Mouse (Mus musculus): Measurements from ENCODE around the gene Il31ra. TPM values are rescaled to one million over a fixed set of nuclear protein-coding genes. Genes with fewer than 3 reads are reported as not detected.
A peak's percentile ranks its signal among the peaks of the same experiment; 100 is the strongest.

Il31ra gene
- polyA plus RNA-seq, 1 experiment from 2014 or later: 0.13 TPM

- WGBS: 59% methylated on average over 10 of the region's 10 CpGs
- Histone ChIP-seq H3K9me3 (no peaks in the 10 kb centered on the region), H3K36me3 (no peaks in the 10 kb centered on the region), H3K4me1 (0 out of 2 replicates have a peak, but pooled peaks cover 12% of the 10 kb centered on the region), H3K27me3 (ENCODE audit: insufficient read depth, poor library complexity, severe bottlenecking) (no peaks in the 10 kb centered on the region), H3K27ac (no peak overlapping the region), H3K4me3 (no peak overlapping the region)
- DNase-seq (ENCODE audit: low spot score): no peak
Measured at GRCm38 (mm10) chr13:112541223-112541975, 52.8 kb downstream of the Il31ra start.

GRCm38 (mm10) chr13:112540616-112541015, 53.5 kb downstream of the Il31ra start:
- Histone ChIP-seq H3K4me3 (no peak overlapping the region), H3K27me3 (ENCODE audit: insufficient read depth, poor library complexity, severe bottlenecking) (no peaks in the 10 kb centered on the region), H3K9me3 (no peaks in the 10 kb centered on the region), H3K4me1 (0 out of 2 replicates have a peak, but pooled peaks cover 12% of the 10 kb centered on the region), H3K27ac (no peak overlapping the region), H3K36me3 (no peaks in the 10 kb centered on the region)
- no peak for DNase-seq (ENCODE audit: low spot score)
- 70% methylated on average over 3 of the region's 3 CpGs for WGBS

- Histone ChIP-seq H3K27me3 (ENCODE audit: insufficient read depth, poor library complexity, severe bottlenecking) (no peaks in the 10 kb centered on the region), H3K27ac (no peak overlapping the region), H3K9me3 (no peaks in the 10 kb centered on the region), H3K4me1 (0 out of 2 replicates have a peak, but pooled peaks cover 16% of the 10 kb centered on the region), H3K36me3 (no peaks in the 10 kb centered on the region), H3K4me3 (no peak overlapping the region)
- WGBS: 86% methylated on average over 7 of the region's 7 CpGs
- no peak for DNase-seq (ENCODE audit: low spot score)
Measured at GRCm38 (mm10) chr13:112537065-112537464, 57.1 kb downstream of the Il31ra start.

GRCm38 (mm10) chr13:112536611-112537010, 57.5 kb downstream of the Il31ra start:
- 0 out of 2 replicates have a peak, but pooled peaks cover 16% of the 10 kb centered on the region for H3K4me1 ChIP-seq
- H3K9me3 ChIP-seq: no peaks in the 10 kb centered on the region
- DNase-seq (ENCODE audit: low spot score): peak; percentile 62
- no peaks in the 10 kb centered on the region for H3K36me3 ChIP-seq
- no peak overlapping the region for H3K4me3 ChIP-seq
- WGBS: 66% methylated on average over 4 of the region's 4 CpGs
- no peaks in the 10 kb centered on the region for H3K27me3 ChIP-seq (ENCODE audit: insufficient read depth, poor library complexity, severe bottlenecking)
- H3K27ac ChIP-seq: no peak overlapping the region

GRCm38 (mm10) chr13:112533556-112533955, 60.6 kb downstream of the Il31ra start:
- WGBS: 60% methylated on average over 9 of the region's 9 CpGs
- Histone ChIP-seq H3K9me3 (no peaks in the 10 kb centered on the region), H3K27ac (no peak overlapping the region), H3K27me3 (ENCODE audit: insufficient read depth, poor library complexity, severe bottlenecking) (no peaks in the 10 kb centered on the region), H3K4me1 (0 out of 2 replicates have a peak, but pooled peaks cover 6% of the 10 kb centered on the region), H3K36me3 (no peaks in the 10 kb centered on the region), H3K4me3 (no peak overlapping the region)
- peak; percentile 56 for DNase-seq (ENCODE audit: low spot score)

GRCm38 (mm10) chr13:112532235-112532634, 61.9 kb downstream of the Il31ra start:
- 83% methylated on average over 6 of the region's 6 CpGs for WGBS
- H3K4me1 ChIP-seq: 0 out of 2 replicates have a peak, but pooled peaks cover 6% of the 10 kb centered on the region

GRCm38 (mm10) chr13:112529893-112530292, 64.3 kb downstream of the Il31ra start:
- no peaks in the 10 kb centered on the region for H3K27me3 ChIP-seq (ENCODE audit: insufficient read depth, poor library complexity, severe bottlenecking)
- no peak overlapping the region for H3K4me3 ChIP-seq
- no peaks in the 10 kb centered on the region for H3K9me3 ChIP-seq
- 34% methylated on average over 3 of the region's 3 CpGs for WGBS
- DNase-seq (ENCODE audit: low spot score): peak; percentile 80
- no peak overlapping the region for H3K27ac ChIP-seq
- no peaks in the 10 kb centered on the region for H3K36me3 ChIP-seq
- 0 out of 2 replicates have a peak, but pooled peaks cover 4% of the 10 kb centered on the region for H3K4me1 ChIP-seq

More at GRCm38 (mm10) chr13:112532235-112532634, 61.9 kb downstream of the Il31ra start:
- Histone ChIP-seq H3K9me3 (no peaks in the 10 kb centered on the region), H3K27me3 (ENCODE audit: insufficient read depth, poor library complexity, severe bottlenecking) (no peaks in the 10 kb centered on the region), H3K27ac (no peak overlapping the region), H3K36me3 (no peaks in the 10 kb centered on the region), H3K4me3 (no peak overlapping the region)
- peak; percentile 52 for DNase-seq (ENCODE audit: low spot score)

- H3K27me3 ChIP-seq (ENCODE audit: insufficient read depth, poor library complexity, severe bottlenecking): no peaks in the 10 kb centered on the region
- no peak overlapping the region for H3K4me3 ChIP-seq
- no peak for DNase-seq (ENCODE audit: low spot score)
- WGBS: 63% methylated on average over 1 of the region's 1 CpGs
- H3K36me3 ChIP-seq: no peaks in the 10 kb centered on the region
- H3K4me1 ChIP-seq: no peaks in the 10 kb centered on the region
- no peaks in the 10 kb centered on the region for H3K9me3 ChIP-seq
- H3K27ac ChIP-seq: no peak overlapping the region
Measured at GRCm38 (mm10) chr13:112527186-112527585, 67.0 kb downstream of the Il31ra start.

- 84% methylated on average over 10 of the region's 10 CpGs for WGBS
- Histone ChIP-seq H3K27me3 (ENCODE audit: insufficient read depth, poor library complexity, severe bottlenecking) (no peaks in the 10 kb centered on the region), H3K4me1 (no peaks in the 10 kb centered on the region), H3K27ac (no peak overlapping the region), H3K36me3 (no peaks in the 10 kb centered on the region), H3K9me3 (0 out of 2 replicates have a peak, but pooled peaks cover 2% of the 10 kb centered on the region), H3K4me3 (no peak overlapping the region)
- no peak for DNase-seq (ENCODE audit: low spot score)
Measured at GRCm38 (mm10) chr13:112523346-112523970, 70.7 kb downstream of the Il31ra start.

- no peak for DNase-seq (ENCODE audit: low spot score)
- WGBS: 86% methylated on average over 3 of the region's 3 CpGs
- Histone ChIP-seq H3K27me3 (ENCODE audit: insufficient read depth, poor library complexity, severe bottlenecking) (no peaks in the 10 kb centered on the region), H3K9me3 (peaks cover 7% of the 10 kb centered on the region), H3K27ac (no peak overlapping the region), H3K36me3 (peaks cover 5% of the 10 kb centered on the region; the same call in 1 of the 2 replicates), H3K4me1 (no peaks in the 10 kb centered on the region), H3K4me3 (no peak overlapping the region)
Measured at GRCm38 (mm10) chr13:112522896-112523295, 71.3 kb downstream of the Il31ra start.

GRCm38 (mm10) chr13:112522261-112522660, 71.9 kb downstream of the Il31ra start:
- Histone ChIP-seq H3K4me3 (no peak overlapping the region), H3K27me3 (ENCODE audit: insufficient read depth, poor library complexity, severe bottlenecking) (no peaks in the 10 kb centered on the region), H3K27ac (no peak overlapping the region), H3K9me3 (peaks cover 11% of the 10 kb centered on the region), H3K4me1 (no peaks in the 10 kb centered on the region), H3K36me3 (peaks cover 6% of the 10 kb centered on the region; the same call in 1 of the 2 replicates)
- DNase-seq (ENCODE audit: low spot score): no peak
- WGBS: 69% methylated on average over 6 of the region's 6 CpGs

GRCm38 (mm10) chr13:112514546-112514945, 79.6 kb downstream of the Il31ra start:
- no peak for DNase-seq (ENCODE audit: low spot score)
- Histone ChIP-seq H3K27me3 (ENCODE audit: insufficient read depth, poor library complexity, severe bottlenecking) (no peaks in the 10 kb centered on the region), H3K9me3 (peaks cover 11% of the 10 kb centered on the region), H3K36me3 (peaks cover 6% of the 10 kb centered on the region; the same call in 1 of the 2 replicates), H3K4me3 (no peak overlapping the region), H3K27ac (no peak overlapping the region), H3K4me1 (peaks cover 8% of the 10 kb centered on the region; the same call in 1 of the 2 replicates)
- 68% methylated on average over 1 of the region's 1 CpGs for WGBS

GRCm38 (mm10) chr13:112512824-112513223, 81.3 kb downstream of the Il31ra start:
- H3K27me3 ChIP-seq (ENCODE audit: insufficient read depth, poor library complexity, severe bottlenecking): no peaks in the 10 kb centered on the region
- H3K9me3 ChIP-seq: peaks cover 3% of the 10 kb centered on the region; the same call in 1 of the 2 replicates
- no peak overlapping the region for H3K4me3 ChIP-seq
- H3K27ac ChIP-seq: no peak overlapping the region
- 84% methylated on average over 5 of the region's 5 CpGs for WGBS
- H3K4me1 ChIP-seq: peaks cover 8% of the 10 kb centered on the region; the same call in 1 of the 2 replicates
- peaks cover 1% of the 10 kb centered on the region; the same call in 1 of the 2 replicates for H3K36me3 ChIP-seq
- DNase-seq (ENCODE audit: low spot score): no peak

All from heart, embryonic 10.5 days (tissue).